Mouse (Mus musculus) naive thymus-derived CD4-positive, alpha-beta T cell, adult 2 months (primary cell): ENCODE data around the gene Zmiz2.
"Not testable (repeated sequence)": the region's sequence is repeated elsewhere in the genome, so short reads cannot be mapped to it uniquely, and the experiment has no call there.

ENCODE experiments used
- DNase-seq: peaks from one replicate; pipeline ENCODE4 v3.0.0-alpha.2; 2011; ENCODE audit warnings: low read depth

The Zmiz2 gene

DNA sequence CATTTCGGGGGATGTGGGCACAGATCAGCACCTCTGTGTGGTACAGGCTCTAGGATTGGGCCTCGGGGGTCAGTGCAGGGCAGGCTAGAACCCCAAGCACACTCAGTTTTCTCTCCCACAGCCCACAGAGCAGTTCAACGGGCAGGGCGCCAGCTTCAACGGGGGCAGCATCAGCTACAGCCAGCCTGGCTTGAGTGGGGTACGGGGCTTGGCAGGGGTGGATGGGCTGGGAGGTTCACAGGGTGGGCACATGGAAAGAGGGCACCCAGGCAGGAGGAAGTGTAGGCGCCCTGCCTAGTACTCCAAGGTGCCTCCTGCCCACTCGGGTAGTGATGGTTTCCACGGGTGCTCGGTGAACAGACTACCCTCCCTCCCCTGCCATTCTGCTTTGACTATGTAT lies 9.3 kb downstream of the Zmiz2 start:
- DNase-seq: no peak

DNA sequence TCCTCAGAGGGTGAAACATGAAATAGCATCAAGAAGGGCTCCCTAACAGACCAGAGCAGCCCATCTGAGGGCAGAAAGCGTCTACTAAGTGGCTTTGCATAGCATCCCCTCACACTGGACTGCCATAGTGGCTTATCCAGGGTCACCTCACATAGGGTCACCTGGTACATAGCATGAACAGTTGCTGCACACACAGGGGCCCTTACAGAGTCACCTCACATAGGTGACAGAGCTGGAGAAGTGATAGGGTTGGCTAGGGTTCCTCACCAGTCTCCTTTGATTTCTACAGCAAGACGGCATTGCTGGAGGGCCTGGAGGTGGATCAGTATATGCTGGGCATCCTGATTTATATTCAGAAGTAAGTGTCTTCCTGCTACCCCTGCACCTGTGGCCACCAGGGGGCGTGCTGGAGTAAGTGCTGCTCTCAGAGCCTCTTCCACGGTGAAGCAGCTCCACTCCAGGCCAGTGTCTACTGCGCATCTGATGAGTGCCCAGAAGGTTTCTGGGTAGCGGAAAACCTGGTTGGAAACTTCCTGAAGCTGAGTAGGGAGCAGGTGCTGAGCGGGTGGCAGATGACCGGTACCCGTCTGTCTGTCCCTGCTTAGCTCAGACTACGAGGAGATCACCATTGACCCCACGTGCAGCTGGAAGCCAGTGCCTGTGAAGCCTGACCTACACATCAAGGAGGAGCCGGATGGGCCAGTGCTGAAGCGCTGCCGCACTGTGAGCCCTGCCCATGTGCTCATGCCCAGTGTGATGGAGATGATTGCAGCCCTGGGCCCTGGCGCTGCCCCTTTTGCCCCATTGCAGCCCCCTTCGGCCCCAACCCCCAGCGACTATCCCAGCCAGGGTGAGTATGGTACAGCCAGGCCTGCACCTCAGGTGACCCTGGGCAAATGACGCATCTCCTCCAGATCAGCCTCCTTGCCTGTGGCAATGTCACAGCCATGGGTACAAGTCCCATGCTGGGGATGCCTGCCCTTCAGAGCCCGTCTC lies 13.9 kb downstream of the Zmiz2 start:
- peak; percentile 89 for DNase-seq

DNA sequence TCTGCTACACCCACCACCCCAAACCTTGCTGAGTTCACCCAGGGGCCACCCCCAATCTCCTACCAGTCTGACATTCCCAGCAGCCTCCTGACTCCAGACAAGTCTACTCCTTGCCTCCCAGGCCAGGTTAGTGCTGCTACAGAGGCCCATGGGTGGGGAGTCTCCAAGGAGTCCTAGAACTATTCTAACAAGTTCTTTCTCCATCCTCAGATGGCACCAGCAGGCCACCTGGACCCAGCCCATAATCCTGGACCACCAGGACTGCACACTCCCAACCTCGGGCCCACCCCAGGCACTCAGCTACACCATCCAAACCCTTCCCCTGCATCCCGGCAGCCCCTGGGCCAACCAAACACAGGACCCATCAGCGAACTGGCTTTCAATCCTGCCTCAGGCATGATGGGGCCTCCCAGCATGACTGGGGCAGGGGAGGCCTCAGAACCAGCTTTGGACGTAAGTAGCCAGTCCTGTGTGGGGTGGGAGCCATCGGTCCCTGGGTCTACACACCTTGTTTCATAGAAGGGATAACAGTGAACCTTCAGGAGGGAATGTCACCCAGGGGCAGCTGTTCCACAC lies 15.0 kb downstream of the Zmiz2 start:
- no peak for DNase-seq

DNA sequence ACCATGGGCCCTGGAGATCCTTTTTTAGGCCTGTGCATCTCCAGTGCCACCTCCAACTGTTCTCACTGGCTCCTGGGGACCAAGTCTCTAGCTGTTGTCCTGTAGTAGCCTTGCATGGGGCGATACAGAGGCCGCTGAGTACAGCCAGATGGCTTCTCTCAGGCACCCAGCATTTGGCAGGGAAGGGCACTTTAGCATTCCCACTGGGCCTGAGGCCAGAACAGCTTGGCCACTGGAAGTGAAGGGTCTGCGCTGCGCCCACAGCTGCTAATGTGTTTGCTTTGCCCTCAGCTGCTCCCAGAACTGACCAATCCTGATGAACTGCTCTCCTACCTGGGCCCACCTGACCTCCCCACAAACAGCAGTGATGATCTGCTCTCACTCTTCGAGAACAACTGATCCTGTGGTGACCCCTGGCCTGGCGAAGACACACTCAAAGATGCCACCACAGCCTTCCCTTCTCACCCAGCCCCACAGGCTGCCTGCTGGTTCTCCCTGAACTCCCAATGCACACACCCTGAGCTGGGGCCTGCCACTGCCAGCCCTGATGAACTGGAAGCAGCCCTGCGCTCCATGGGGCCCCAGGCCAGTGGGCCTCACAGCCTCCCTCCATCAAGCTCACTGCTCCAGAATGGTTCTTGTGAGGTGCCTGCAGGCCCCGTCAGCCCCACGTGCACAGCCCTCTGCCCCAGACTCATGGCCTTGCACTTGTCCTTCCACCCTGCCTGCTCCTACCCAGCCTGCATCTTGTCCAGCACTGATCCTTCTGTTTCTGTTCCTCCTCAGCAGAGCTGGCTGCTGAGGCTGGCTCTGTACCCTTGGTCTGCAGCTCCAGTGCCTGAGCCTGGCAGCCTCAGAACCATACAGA lies 16.1 kb downstream of the Zmiz2 start:
- DNase-seq: no peak

DNA sequence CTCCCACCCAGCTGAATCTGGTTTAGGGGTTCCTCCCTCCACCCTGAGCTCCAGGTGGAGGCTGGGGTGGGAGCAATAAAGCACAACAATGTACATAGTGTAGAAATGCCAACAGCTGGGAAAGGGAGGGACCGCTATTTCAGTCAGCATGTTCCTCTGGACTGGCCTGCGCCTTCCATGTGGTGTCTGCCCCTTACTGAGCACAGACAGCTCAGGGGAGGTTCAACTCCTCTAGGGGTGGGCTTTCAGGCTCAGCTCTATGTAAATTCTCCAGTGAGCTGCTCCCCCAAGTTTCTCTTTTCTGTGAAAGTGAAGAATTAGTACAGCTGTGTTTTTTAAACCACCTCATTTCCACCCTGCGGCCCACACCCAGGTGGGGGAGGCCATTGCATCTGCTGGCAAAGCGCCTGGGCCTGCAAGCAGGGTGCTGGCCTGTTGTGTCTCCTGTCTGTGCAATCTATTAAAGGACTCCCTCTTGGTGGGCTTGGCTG lies 16.8 kb downstream of the Zmiz2 start:
- no peak for DNase-seq

DNA sequence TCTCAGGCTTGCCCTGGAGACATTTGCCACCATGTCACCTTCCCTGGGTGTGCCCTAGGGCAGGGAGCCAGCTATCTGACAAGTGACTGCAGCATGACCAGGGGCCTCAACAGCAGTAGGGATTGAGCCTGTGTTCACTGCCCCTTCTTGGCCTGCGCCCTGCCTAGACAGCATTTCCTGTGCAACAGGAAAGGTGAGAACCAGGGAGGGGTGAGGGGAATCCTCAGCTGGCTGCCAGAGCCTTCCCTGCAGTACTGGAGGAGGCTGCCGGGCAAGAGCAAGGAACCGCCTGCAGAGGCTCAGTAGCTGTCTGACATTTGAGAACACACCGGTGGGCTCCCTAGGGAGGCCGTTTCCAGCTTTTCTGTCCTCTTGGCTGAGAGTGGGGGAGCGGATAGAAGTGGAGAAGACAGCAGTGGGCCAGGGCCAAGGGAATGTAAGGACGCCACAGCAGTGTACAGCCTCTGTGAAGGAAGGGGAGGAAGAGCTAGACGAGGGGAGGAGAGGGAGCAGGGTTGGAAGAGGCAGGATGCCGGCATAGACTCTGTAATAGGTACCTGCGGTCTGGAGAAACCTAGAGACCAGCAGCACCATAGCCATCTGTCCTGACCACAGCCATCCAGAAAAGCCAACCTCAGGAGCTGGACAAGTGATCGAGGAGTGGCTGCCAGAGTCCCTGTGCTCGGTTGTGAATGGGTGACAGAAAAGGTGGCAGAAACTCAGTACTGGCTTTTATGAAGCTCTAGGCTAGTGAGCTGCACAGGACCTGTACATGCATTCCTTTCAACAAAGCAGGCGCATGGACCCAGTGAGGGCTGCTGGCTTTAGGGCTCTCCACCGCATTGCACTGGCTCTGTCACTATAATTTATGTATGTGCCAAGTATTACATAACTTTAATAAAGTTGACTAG lies 17.6 kb downstream of the Zmiz2 start:
- DNase-seq: no peak

DNA sequence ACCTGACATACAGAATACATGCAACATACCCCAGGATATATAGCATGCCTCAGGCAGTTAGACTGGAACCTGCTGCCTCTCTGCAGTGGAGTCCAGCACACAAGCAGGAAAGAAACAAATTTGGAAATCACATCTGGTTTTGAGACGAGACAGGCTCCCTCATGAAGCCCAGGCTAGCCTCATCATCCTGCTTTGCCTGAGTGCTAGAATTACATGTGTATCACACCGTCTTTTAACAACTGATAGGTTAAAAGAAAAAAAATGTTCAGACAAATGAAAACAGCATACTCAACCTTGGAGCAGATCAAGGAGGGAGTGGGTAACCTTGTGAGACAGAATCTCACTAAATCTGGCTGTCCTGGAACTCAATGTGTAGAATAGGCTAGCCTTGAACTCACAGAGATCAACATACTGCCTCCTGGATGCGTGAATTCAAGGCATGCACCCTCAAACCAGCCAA lies 18.3 kb downstream of the Zmiz2 start:
- DNase-seq: no peak

DNA sequence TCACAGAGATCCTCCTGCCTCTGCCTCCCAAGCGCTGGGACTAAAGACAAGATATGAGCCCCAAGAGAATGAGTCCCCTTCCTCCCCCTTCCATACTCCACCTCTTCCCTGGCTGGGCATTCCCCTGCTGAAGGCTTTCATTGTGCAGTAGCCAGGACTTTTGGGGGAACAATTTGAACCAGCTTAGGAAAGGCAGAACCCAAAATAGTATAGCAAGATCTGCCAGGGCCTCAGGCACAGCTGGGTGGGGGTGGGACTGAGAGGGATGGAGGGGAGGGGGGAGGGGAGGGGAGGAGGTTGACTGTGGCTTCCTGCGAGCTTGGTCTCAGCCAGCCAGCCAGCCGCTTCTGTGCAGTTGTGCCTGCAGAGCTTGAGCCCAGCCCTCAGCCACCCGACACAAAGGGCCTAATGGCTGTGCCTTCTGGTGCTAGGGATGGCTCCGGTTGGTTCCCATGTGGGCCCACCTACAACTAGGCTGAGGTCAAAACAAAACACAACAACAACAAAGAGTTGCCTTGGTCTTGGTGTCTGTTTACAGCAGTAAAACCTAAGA lies 21.3 kb downstream of the Zmiz2 start:
- DNase-seq: peak; percentile 72

DNA sequence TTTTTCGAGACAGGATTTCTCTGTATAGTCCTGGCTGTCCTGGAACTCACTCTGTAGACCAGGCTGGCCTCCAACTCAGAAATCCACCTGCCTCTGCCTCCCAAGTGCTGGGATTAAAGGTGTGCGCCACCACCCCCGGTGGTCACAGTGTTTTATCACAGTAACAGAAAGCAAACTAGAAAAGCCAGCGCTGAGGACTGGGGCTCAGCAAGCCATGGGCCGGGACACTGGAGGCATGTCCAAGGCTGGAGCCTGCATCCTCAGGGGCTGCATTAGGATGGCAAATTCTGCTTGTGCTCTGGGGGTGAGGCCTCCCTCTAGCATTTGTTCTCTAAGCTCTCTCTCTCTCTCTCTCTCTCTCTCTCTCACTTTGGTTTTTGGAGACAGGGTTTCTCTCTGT lies 21.9 kb downstream of the Zmiz2 start:
- not testable (repeated sequence) for DNase-seq

DNA sequence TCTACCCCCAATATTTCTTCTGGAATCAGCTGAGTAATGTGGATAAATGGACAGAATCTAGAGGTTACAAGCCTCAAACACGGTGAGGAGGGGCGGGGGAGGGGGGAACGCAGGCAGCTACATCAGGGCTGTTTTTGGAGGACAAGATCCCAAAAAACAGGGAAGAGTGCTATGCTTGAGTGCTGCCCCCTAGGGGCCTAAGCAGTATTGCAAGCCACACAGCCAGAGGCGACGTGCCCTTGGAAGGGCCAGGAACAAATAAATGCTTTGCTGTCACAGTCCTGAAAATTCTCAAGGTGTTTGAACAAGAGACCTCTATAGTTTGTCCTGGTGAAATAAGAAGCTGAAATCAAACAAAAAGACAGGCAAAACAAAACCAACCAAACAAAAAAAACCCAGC lies 22.8 kb downstream of the Zmiz2 start:
- peak; percentile 83 for DNase-seq

DNA sequence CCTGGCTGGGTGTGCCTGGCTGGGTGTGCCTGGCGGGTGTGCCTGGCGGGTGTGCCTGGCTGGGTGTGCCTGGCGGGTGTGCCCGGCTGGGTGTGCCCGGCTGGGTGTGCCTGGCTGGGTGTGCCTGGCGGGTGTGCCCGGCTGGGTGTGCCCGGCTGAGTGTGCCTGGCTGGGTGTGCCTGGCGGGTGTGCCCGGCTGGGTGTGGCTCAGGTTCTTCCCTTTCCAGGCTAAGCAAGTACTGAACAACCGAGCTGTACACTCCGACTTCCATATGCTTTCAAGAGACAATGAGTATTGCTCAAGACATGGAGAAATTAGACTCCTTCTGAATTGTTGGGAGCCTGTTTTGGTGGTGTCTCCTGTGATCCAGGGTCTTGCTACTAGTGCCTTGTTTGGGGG lies 24.4 kb downstream of the Zmiz2 start:
- DNase-seq: no peak

DNA sequence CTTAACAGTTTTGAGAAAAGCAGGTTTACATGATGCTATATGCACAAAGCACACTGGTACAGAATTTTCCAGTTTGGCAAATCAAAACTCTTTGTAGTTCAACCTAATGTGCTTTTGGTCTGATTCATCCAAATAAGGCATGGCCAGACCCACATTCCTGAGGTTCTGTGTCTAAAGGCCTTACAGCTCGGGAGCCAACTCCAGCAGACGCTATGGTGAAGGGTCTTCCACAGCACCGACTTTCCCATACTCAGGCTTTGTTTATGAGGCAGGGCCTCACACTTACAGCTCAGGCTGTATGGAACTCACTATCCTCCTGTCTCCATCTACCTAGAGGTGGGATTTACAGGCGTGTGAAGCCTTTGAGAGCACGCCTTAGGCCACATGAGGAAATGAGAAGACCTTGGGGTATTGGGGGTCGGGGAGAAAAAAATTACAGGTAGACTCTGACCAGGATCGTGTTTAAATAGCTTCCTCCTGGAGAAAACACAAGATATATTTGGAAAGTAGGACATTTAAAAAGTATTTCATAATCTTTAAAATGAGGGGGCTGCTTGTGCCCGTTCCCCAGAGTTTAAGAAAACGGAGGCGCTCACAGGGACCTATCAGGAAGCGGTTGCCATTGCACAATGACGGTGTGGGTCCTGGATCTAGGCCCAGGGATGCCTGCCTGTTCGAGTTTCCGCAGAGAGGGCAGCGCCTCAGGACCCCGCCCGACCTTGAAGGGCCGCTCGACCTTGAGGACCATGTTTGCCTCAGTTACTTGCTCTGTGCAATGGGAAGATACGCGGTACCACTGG lies 26.1 kb downstream of the Zmiz2 start, which contains the start of gene Ppia:
Ppia (plus strand) TSS at position 693 of the 800 bp plus-strand sequence.
- no peak for DNase-seq

DNA sequence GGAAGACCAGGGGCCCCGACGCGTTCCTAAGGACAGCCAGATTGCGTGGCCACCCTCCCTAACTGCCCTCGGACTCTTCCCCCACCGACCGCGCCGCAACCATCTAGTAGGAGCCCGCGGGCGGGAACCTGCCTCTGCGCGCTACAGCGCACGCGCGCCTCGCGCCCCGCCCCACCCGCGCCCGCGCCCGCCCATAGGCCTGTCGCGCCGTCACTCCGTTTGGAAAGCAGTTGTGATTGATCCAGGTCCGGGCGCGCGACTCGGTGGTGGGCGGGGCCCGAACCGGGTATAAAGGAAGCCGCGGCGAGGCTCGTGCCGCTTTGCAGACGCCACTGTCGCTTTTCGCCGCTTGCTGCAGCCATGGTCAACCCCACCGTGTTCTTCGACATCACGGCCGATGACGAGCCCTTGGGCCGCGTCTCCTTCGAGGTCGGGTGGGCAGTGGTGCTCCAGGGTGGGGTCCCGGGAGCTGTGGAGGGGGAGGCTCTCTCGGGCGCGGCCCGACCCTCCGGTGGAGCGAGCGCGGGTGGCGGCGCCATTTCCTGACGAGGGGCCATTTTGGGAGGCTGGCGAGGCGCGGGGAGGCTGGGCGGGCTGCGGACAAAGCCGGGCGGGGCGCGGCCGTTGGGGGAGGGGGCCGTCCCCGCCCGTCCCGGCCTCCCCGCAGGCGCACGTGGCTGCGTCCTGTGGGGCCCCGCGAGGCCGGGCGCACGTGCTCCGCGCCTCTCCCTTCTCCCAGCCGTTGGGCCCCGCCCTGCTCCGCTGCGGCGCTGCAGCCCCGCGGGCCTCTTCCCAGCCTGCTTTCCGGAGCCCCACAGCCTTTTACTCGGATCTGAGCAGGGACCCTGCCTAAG lies 26.9 kb downstream of the Zmiz2 start:
- peak; percentile 98 for DNase-seq

DNA sequence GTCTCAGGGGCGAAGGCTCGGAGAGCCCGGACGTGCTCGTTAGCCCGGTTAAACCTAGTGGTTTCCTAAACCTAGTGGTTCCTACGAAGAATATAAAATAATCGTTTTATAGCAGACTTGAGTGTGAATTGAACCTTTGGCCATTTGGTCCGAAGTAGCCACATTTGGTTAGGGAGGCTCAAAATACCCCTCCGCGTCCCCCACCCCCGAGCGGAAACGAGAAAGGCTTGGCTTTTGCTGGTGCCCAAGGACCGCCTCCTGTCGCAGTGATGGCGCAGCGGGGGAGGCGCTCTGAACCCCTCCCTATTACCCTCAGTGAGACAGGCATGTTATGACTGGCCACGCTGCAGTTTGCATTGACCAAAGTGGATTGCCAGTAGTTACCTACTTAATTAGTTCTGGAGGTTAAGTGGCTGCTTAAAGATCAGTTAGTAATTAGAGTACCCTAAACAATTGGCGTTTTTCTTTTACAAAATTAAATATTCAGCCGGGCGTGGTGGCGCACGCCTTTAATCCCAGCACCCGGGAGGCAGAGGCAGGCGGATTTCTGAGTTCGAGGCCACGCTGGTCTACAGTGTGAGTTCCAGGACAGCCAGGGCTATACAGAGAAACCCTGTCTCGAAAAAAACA lies 27.6 kb downstream of the Zmiz2 start:
- peak; percentile 88 for DNase-seq

DNA sequence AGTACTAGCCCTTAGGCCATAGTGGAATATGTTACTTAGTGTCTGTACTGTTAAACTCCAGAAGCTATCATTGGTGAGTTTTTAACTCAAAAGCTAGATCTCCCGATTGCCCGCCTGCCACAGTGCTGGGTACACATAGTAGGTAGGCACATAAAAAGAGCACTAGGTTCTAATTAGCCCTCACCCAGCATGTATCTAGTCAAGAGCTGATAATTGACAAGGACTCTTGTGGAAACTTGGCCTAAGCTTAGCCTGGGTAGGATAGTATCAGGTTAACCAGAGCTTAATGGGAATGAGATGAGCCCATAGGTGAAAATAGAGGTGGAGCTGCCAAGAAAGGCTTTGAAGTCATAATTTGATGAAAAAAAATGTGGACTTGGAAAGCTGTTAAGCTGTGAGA lies 28.2 kb downstream of the Zmiz2 start:
- no peak for DNase-seq

DNA sequence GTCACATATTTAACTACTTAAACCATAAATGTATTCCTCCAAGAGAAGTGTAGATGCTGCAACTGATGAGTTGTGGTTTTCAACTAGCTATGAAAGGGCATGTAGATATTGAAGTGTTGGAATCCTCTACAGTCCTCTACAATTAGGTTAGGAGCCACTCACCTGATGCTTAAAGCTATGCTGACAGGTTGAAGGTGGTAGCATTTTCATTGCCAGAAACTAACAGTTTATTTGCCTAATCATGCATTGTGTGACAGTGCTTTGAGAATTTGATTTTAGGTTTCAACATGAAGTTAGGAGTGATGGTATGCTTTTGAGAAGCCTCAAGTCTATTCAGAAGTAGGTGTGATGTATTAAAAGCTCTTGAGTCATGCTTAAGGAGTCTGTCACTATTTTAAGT lies 28.6 kb downstream of the Zmiz2 start:
- DNase-seq: no peak

DNA sequence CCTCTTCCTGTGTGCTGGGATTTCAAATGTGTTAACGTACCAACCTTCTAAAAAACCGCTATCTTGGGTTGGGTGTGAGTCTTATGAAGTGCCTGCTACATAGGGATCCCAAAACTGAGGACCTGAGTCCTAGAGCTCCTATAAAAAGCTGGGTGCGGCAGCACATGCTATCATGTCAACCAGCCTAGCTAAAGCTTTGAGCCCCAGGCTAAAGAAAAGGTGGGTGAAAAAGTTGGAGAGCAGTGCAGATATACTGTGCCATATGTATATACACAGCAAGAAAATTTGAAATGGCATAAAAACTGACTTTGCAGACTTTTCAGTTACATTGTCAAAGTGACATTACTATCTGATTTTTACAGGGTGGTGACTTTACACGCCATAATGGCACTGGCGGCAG lies 29.9 kb downstream of the Zmiz2 start:
- no peak for DNase-seq

DNA sequence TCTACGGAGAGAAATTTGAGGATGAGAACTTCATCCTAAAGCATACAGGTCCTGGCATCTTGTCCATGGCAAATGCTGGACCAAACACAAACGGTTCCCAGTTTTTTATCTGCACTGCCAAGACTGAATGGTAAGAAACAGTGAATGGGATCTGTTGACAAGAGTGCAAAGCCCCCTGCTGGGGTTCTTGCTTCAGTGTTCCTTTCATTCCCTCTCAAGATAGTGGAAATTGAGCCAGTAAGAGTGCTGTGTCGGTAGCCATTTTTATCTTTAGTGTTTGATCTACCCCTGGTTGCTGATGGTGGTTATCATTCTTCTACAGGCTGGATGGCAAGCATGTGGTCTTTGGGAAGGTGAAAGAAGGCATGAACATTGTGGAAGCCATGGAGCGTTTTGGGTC lies 30.3 kb downstream of the Zmiz2 start:
- DNase-seq: not testable (repeated sequence)
